Mouse (Mus musculus) olfactory bulb, adult 2 months (tissue): ENCODE results near the gene Atp1a4. TPM values are rescaled to one million over a fixed set of nuclear protein-coding genes. Genes with fewer than 3 reads are reported as not detected.
A peak's percentile ranks its signal among the peaks of the same experiment; 100 is the strongest.

ENCODE experiments used
- H3K27ac ChIP-seq: fragments of 200-500 bp; 2 replicates; pipeline ENCODE4 v1.5.1; 2012; ENCODE audit warnings: low read depth, low read length; ENCODE audit not compliant: insufficient read depth
- H3K4me1 ChIP-seq: fragments of 200-500 bp; 2 replicates; pipeline ENCODE4 v1.6.1; 2012; ENCODE audit warnings: low read length; ENCODE audit not compliant: control insufficient read depth, insufficient read depth
- H3K4me3 ChIP-seq: fragments of 200-500 bp; 2 replicates; pipeline ENCODE4 v1.5.1; 2012; ENCODE audit warnings: mild to moderate bottlenecking, low read depth, low read length, moderate library complexity; ENCODE audit not compliant: insufficient read depth
- CTCF ChIP-seq: fragments of 200-500 bp; IDR thresholded peaks from 2 replicates; pipeline ENCODE4 v1.5.1; 2012; ENCODE audit warnings: low read depth, mild to moderate bottlenecking, low read length, moderate library complexity; ENCODE audit not compliant: insufficient read depth
- POLR2A ChIP-seq: fragments of 200-500 bp; IDR thresholded peaks from 2 replicates; pipeline ENCODE4 v1.6.1; 2012; ENCODE audit warnings: mild to moderate bottlenecking, low read depth, low read length, moderate library complexity; ENCODE audit not compliant: insufficient read depth
- WGBS: fragments of 180-500 bp; shearing (Covaris S2); methylation state at CpG from one replicate; pipeline ENCODE4 v1.1.7; 2018; 5-methylcytosine and 5-hydroxymethylcytosine counted together
- polyA plus RNA-seq: library from polyadenylated mRNA; stranded (reverse); fragments of >200 nt; gene quantifications from 2 replicates; pipeline ENCODE4 v1.2.4, GENCODE M21; 2012; ENCODE audit warnings: low replicate concordance; ENCODE audit not compliant: missing spikeins, insufficient read depth, insufficient read length

Gene Atp1a4
- polyA plus RNA-seq, 1 experiment = not detected

DNA sequence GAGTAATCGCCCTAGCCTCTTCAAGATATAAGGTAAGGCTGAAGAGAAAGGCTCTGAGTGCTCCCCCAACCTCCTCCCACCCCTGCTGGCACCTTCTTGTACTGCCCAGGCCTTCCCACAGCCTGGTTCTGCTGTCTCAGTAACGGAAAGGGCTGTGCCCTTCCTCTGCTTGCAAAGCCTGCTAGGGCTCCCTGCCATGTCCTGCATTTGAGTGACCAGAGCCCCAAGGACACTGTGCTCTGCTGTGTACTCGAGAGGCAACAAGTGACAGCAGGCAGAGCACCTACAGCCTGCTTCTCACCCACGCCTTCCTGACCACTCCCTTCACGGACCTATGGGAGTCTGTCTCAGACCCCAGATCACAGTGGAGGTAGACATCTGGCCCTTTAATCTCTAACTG, 42.0 kb upstream of the Atp1a4 start:
- TF ChIP-seq CTCF (no peak), POLR2A (no peak)
- Histone ChIP-seq H3K4me1 (peaks cover 47% of the 10 kb centered on the region), H3K4me3 (no peak overlapping the region), H3K27ac (peak overlapping the region; percentile 78)
- WGBS = 71% methylated on average over 5 of the region's 5 CpGs

DNA sequence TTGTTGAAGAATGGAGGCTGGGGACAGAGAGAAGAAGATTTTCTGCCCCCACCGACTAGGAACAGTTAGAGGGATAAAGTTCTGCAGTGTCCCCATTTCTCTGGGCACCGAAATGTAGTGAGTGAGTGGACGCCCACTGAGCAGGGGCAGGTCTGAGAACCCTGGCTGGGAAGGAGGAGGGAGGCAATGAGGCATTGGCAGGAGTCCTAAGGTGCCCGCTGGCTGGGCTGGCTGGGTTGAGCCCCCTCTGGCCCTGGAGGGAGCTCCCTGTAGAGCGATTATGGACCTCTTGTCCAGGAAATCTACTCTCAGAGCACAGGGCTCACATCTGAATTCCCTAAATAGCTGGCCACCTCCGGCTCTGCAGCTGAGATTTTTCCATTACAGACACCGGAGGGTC, 41.3 kb upstream of the Atp1a4 start:
- Histone ChIP-seq H3K4me1 (peaks cover 44% of the 10 kb centered on the region), H3K27ac (peak overlapping the region; percentile 78; the same call in 1 of the 2 replicates), H3K4me3 (no peak overlapping the region)
- 51% methylated on average over 7 of the region's 7 CpGs for WGBS
- no peak for TF ChIP-seq POLR2A
- no peak for TF ChIP-seq CTCF

DNA sequence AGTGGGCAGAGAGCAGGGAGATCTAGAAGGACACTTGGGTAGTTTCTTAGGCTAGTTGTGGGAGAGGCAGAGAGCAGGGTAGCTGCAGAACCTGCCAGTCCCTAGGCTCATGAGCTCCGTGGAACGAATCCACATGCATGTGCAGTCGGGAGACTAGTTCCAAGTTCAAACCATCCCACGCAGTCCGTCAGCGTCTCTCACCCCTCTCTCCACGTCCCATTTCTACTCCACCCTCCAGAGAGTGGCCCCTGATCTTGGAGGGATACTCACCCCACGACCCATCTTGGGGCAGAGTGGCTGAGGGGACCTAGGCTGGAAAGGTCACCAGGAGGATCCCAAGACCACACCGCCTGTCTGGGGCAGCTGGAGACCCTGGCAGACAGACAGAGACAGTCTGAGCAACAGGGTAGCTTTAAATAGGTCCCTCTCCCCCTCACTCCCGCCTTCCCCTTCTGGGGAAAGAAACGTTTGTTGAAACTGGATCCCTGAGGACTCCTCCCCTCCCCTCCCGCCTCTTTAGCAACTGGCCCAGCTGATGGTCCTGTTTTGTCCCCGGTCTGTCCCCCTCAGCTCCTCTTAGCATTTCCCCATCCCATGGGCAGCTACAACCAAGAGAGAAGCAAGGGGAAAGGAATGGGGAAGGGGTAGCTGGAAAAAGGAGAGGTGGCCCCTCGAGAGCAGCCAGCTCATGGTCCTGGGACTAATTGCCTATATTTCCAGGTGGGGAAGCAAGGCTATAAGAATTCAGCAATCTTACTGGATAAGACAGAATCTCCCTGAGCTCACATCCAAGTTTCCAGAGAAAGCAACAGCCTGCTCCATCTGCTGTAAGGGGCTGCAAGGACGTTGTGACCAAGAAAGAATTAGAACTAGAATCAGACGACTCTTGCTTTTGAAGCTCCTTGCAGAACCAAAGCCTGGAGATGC, 39.7 kb upstream of the Atp1a4 start, which contains the start of gene Atp1a2:
TSS of gene Atp1a2 (minus strand) at position 454 of the 927 bp plus-strand sequence.
- Histone ChIP-seq H3K4me1 (peaks cover 57% of the 10 kb centered on the region), H3K27ac (peak within 1 kb of the TSS; percentile 81), H3K4me3 (peak within 1 kb of the TSS; percentile 46)
- WGBS = 18% methylated on average over 16 of the region's 16 CpGs
- TF ChIP-seq CTCF = no peak
- peak; percentile 54; the same call in 1 of the 2 replicates for TF ChIP-seq POLR2A

- H3K27ac ChIP-seq = peak overlapping the region; percentile 81
- TF ChIP-seq POLR2A = no peak
- no peak for TF ChIP-seq CTCF
- peak overlapping the region; percentile 46 for H3K4me3 ChIP-seq
- peaks cover 56% of the 10 kb centered on the region for H3K4me1 ChIP-seq
- WGBS = 59% methylated on average over 6 of the region's 6 CpGs
Observed at GRCm38 (mm10) chr1:172296816-172297510, 38.7 kb upstream of the Atp1a4 start.

DNA sequence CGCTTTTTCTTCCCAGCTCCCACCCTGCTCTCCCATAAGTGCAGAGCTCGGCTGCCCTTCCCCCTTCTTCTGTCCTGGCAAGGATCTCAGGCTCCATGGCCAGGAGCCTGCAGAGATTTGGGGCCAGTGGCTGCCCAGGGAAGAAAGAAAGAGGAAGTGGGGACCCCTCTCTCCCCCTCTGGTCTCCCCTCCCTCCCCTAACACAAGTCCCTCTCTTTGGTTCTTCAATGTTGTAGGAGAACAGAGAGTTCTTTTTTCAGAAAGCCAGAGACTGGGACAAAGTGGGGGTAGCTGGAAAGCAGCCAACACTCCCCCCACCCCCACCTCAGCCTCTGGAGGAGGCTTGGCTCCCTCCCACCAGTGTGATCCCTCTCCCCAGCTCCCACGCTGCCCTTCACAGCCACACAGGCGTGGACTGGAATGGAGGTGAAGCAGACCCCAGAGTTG, 37.6 kb upstream of the Atp1a4 start:
- H3K4me3 ChIP-seq = peak overlapping the region; percentile 46
- WGBS = 54% methylated on average over 4 of the region's 4 CpGs
- H3K27ac ChIP-seq = peak overlapping the region; percentile 81; the same call in 1 of the 2 replicates
- H3K4me1 ChIP-seq = peaks cover 51% of the 10 kb centered on the region
- no peak for TF ChIP-seq POLR2A
- no peak for TF ChIP-seq CTCF

- Histone ChIP-seq H3K27ac (peak overlapping the region; percentile 62), H3K4me1 (peaks cover 36% of the 10 kb centered on the region), H3K4me3 (no peak overlapping the region)
- WGBS = 48% methylated on average over 11 of the region's 11 CpGs
- no peak for TF ChIP-seq CTCF
- no peak for TF ChIP-seq POLR2A
Observed at GRCm38 (mm10) chr1:172293449-172293848, 35.2 kb upstream of the Atp1a4 start.

- peak overlapping the region; percentile 62 for H3K27ac ChIP-seq
- peaks cover 33% of the 10 kb centered on the region for H3K4me1 ChIP-seq
- TF ChIP-seq POLR2A (no peak), CTCF (no peak)
- H3K4me3 ChIP-seq = no peak overlapping the region
- 44% methylated on average over 2 of the region's 2 CpGs for WGBS
Observed at GRCm38 (mm10) chr1:172292880-172293279, 34.7 kb upstream of the Atp1a4 start.

GRCm38 (mm10) chr1:172289617-172289946, 31.4 kb upstream of the Atp1a4 start:
- TF ChIP-seq POLR2A (no peak), CTCF (no peak)

GRCm38 (mm10) chr1:172288900-172289616, 30.8 kb upstream of the Atp1a4 start:
- H3K4me3 ChIP-seq = no peak overlapping the region
- peaks cover 39% of the 10 kb centered on the region for H3K4me1 ChIP-seq
- no peak overlapping the region for H3K27ac ChIP-seq
- 86% methylated on average over 11 of the region's 11 CpGs for WGBS
- no peak for TF ChIP-seq POLR2A
- no peak for TF ChIP-seq CTCF

More at GRCm38 (mm10) chr1:172289617-172289946, 31.4 kb upstream of the Atp1a4 start:
- Histone ChIP-seq H3K4me3 (no peak overlapping the region), H3K27ac (no peak overlapping the region), H3K4me1 (peaks cover 36% of the 10 kb centered on the region)
- 88% methylated on average over 3 of the region's 3 CpGs for WGBS
